Mouse (Mus musculus) layer of hippocampus, adult 8-10 months (tissue): ENCODE results near the gene Rabgef1. TPM values are rescaled to one million over a fixed set of nuclear protein-coding genes. Genes with fewer than 3 reads are reported as not detected.
"Not testable (repeated sequence)": the region's sequence is repeated elsewhere in the genome, so short reads cannot be mapped to it uniquely, and the experiment has no call there.

Experiments
- DNase-seq, 2 experiments: peaks; one replicate each; pipeline ENCODE4 v3.0.0; 2022; ENCODE audit warnings: low spot score in 2 of 2
- total RNA-seq, 4 experiments: library from RNA; stranded (reverse); gene quantifications; 2 replicates each; pipeline ENCODE4 v1.2.4; 2022

Gene Rabgef1
- total RNA-seq, 4 experiments from 2014 or later: 48.9 to 51.9 (median 49.3) TPM

DNA sequence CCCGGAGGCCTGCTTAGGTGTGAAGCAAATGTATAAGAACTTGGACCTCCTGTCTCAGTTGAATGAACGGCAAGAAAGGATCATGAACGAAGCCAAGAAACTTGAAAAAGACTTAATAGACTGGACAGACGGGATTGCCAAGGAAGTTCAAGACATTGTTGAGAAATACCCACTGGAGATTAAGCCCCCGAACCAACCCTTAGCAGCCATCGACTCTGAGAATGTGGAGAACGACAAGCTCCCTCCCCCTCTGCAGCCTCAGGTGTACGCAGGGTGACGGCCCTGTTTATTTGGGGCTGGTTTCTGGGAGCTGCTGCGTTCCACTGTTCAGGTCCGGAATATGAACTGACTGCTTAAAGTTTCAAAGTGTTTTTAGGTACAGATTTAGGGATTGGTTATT lies 41.4 kb downstream of the Rabgef1 start:
- no peak for DNase-seq

DNA sequence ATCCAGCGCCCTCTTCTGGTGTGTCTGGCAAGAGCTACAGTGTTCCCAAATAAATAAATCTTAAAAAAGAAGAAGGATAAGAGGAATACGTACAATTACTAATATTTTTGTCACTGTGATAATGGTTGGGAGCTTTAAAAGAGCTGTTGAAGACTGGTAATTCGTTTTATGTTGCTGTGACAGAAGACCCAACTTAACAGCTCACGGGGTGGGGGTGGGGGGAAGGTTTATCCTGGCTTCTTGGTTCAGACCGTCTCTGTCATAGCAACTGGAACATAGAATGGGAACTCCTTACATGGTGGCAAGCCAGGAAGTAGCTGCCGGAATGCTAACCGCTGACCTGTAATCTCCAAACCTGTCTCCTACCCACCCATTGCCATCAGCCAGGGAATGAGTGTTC lies 45.2 kb downstream of the Rabgef1 start, which contains the start of gene Tmem248:
Gene Tmem248, plus strand, starts transcription at position 301 of the 400 bp plus-strand sequence.
- no peak for DNase-seq

GRCm38 (mm10) chr5:130217406-130217805 lies 45.8 kb downstream of the Rabgef1 start:
- no peak for DNase-seq

DNA sequence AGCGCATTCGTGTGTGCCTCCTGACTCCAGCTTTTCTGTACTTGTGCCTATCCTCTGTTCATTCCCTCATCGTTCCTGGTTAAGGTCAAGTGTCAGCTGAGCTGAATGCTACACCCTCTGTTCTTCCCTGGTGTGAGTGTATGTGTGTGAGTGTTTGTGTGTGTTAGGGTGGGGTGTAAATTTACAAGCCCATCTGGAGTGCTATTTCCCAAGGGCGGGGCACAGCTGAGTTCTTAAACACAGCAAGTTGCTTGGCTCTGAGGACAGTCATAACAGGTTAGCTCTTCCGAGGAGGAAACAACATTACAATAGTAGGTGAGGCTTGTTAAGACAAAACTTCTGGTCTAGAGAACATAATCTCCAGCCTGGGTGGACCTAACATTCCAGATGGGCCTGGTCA lies 46.7 kb downstream of the Rabgef1 start:
- no peak for DNase-seq

DNA sequence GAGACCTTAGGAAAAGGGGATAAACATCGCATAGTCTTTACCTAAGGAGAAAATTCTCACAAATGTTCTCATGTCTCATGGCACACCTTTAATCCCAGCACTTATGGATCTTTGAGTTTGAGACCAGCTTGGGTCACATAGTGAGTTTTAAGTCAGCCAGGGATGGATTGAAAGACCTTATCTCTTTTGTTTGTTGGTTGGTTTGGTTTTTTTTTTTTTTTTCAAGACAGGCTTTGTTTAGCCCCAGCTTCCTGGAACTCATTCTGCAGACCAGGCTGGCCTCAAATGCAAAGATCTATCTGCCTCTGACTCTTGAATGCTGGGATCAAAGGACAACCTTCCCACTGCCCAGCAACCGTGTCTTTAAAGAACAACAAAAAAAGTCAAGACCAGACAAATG lies 49.7 kb downstream of the Rabgef1 start:
- no peak for DNase-seq

GRCm38 (mm10) chr5:130221760-130222145 lies 50.2 kb downstream of the Rabgef1 start:
- no peak for DNase-seq

DNA sequence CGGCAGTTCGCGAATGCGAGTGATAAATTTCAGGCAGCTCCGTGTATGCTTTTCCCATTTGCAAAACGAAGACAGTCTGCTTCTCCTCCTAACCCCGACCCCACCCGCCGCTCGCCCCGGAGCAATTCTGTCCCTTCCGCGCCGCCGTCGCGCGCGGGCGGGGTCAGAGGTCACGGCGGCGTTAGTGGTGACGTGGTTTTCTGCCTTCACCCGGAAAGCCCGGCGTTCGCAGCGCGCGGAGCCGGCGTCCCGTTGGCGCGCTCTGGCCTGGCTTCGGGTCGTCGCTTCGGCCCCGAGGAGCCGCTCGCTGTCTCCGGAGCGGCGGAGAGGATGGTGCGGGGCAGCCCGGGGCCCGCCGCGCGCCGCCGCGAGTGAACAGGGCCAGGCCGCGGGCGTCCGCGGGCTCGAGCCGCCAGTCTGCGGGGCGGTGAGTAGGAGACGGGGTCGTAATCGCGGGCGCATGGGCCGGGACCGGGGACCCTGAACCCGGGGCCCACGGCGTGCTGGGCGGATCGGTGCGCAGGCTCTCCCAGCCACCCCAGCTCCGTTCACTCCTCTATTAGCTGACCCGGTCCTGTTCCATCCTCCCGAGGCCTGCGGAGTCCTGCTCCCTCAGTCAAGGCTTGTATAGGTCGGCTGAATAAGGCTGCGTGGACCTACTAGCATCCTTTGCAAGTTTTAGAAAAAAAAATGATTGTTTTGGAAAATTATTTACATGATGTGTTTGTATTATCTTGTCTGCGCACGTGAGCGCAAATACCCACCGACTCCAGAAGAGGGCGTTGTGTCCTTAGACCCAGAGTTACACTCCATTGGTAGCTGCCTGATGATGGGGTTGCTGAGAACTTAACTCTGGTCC lies 50.8 kb downstream of the Rabgef1 start:
- DNase-seq: peak; percentile 86 to 91

DNA sequence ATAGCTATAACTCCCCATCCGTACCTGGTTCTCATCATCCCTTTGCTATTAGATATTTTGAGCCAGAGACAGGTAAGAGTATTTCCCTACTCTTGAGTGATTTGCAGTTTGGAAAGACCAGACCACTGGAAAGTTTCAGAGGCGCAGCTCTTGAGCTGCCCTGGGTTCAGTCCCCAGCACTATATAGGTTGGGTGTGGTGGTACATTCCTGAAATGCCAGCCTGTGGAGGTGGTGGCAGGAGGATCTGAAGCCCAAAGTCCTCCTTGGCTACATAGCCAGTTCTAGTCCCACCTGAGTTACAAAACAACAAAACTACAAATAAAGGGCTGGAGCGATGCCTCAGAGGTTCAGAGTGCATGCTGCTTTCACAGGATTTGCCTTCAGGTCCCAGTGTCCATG lies 55.2 kb downstream of the Rabgef1 start:
- DNase-seq: no peak

DNA sequence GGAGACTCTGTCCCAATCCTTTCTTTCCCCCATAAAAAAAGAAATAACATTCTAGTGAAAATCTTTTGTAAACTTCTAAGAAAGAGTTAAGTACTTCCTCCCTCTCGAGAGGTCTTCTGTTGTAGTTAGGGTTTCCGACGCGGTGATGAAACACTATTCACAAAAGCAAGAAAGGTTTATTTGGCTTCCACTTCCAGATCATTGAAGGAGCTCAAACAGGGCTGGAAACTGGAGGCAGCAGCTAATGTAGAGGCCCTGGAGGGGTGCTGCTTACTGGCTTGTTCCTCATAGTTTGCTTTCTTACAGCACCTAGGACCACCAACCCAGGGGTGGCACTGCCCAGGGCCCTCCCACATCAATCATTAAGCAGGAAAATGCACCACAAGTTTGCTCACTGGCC lies 56.5 kb downstream of the Rabgef1 start:
- DNase-seq: no peak

GRCm38 (mm10) chr5:130236302-130236701 lies 64.7 kb downstream of the Rabgef1 start:
- no peak for DNase-seq

GRCm38 (mm10) chr5:130239236-130239635 lies 67.6 kb downstream of the Rabgef1 start:
- DNase-seq: no peak

- no peak for DNase-seq
Observed at GRCm38 (mm10) chr5:130239856-130240255, 68.3 kb downstream of the Rabgef1 start.

GRCm38 (mm10) chr5:130241426-130241825 lies 69.8 kb downstream of the Rabgef1 start:
- DNase-seq: no peak

GRCm38 (mm10) chr5:130247823-130248222 lies 76.2 kb downstream of the Rabgef1 start:
- no peak for DNase-seq

GRCm38 (mm10) chr5:130254164-130255016 lies 82.8 kb downstream of the Rabgef1 start:
- peak in 1 of 2 experiments; percentile 26 for DNase-seq

- peak; percentile 98 to 99 for DNase-seq
Observed at GRCm38 (mm10) chr5:130255017-130255720, 83.6 kb downstream of the Rabgef1 start, which contains the start of the genes Sbds and Tyw1. Gene Sbds, minus strand, starts transcription at chr5:130255530. Gene Tyw1, plus strand, starts transcription at chr5:130255619.

DNA sequence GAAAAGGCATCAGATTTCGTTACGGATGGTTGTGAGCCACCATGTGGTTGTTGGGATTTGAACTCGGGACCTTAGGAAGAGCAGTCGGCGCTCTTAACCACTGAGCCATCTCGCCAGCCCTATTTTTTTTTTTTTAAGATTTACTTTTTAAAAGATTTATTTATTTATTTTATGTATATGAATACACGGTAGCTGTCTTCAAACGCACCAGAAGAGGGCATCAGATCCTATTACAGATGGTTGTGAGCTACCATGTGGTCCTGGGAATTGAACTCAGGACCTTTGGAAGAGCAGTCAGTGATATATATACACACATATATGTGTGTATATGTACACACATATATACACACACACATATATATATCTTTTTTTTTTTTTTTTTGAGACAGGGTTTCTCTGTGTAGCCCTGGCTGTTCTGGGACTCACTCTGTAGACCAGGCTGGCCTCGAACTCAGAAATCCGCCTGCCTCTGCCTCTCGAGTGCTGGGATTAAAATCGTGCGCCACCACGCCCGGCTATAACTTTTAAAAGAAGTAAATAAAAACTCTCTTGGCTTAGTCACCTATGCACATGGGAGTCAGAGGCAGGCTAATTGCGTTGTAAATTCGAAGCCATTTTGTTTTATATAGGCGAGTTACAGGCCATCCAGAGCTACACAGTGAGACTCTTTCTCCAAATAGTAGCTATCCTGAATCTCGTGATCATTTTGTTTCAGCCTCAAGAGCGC lies 84.4 kb downstream of the Rabgef1 start:
- not testable (repeated sequence) for DNase-seq

GRCm38 (mm10) chr5:130256678-130257271 lies 85.2 kb downstream of the Rabgef1 start:
- peak; percentile 90 to 94 for DNase-seq

DNA sequence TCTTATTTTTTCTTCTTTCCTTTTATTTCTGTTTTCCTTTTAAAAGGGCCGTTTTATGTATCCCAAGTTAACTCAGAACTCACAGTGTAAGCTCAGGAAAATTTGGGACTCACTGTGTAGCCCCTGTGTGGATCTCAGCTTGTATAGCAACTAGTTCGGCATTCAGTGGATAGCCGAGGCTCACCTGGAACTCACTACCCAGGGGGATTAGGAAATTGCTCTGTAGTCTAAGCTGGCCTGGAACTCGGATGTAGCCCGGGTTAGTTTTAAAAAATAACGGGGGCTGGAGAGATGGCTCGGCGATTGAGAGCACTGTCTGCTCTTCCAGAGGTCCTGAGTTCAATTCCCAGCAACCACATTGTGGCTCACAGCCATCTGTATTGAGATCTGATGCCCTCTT lies 85.7 kb downstream of the Rabgef1 start:
- no peak for DNase-seq

DNA sequence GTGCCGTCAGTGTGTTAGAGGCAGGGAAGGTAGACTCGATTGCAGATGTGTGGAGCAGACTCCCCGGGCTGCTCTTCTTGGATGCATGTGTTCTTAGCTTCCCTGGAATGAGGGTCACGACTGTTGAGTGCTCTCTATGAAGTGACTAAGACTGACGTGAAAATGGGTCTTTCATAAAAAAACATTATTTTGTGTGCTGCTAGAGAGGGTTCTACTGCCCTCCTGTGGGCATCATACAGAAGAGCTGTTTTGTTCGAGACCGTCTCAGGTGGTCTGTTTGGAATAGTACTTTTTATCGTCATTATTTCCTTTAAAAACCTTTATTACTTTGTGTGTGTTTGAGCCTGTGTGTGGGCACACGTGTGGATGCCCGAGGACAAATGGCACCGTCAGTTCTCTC lies 91.9 kb downstream of the Rabgef1 start:
- no peak for DNase-seq
